Mouse (Mus musculus): ENCODE results near the gene Sp7. TPM values are rescaled to one million over a fixed set of nuclear protein-coding genes. Genes with fewer than 3 reads are reported as not detected.

Gene Sp7
- total RNA-seq, 2 experiments from 2014 or later, result 0.31 to 0.48 TPM

DNA sequence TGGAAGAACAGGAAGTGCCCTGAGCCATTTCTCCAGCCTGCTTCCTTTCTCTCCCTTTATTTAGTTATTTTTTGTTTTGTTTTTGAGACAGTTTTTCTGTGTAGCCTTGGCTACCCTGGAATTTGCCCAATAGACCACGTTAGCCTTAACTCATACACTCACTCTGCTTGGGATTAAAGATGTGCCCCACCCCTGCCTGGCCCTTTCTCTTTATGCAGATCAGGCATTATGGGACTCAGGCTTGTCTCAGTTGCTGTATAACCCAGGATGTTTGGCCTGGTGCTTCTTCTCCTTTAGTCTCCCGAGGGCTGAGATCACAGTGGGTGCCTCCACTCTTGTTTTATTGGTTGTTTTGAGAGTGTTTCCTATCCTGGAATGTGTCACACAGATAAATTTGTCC is 25.5 kb upstream of the Sp7 start:
- no peak for DNase-seq (ENCODE audit: low spot score in 2 of 2)

DNA sequence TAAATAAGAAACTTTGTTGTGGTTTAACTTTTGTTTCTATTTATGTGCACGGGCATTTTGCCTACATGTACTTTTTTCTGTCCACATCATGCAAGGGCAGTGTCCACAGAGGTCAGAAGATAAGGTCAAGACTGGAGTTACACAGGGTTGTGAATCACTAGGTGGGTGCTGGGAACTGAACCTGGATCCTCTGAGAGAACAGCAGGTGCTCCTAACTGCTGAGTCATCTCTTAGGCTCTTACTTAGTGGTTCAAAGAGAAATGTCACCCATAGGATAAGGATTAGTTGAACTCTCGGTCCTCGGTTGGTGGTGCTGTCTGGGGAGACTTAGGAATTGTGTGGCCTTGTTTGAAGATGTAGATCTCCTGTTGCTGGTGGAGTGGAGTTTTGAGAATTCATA is 22.0 kb upstream of the Sp7 start:
- no peak for DNase-seq (ENCODE audit: low spot score in 2 of 2)

DNA sequence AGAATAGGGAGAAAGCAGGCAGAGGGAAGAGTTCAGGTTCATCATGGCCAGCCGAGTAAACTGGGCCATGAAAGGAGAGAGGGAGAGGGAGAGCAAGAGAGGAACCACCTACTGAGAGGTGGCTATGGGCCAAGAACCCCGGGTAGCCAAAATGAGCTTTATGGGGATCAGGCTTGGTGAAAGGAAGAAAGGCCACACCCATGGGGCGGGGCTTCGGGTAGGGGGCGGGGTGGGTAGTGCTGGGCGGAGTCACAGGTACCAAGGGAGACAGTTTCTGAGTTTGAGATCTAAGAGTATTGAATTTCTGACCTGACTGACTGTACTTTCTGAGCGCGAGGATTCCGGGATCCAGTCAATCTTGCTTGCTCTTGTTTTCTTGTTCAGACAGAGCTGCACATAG is 19.7 kb upstream of the Sp7 start:
- DNase-seq (ENCODE audit: low spot score in 2 of 2), result no peak

DNA sequence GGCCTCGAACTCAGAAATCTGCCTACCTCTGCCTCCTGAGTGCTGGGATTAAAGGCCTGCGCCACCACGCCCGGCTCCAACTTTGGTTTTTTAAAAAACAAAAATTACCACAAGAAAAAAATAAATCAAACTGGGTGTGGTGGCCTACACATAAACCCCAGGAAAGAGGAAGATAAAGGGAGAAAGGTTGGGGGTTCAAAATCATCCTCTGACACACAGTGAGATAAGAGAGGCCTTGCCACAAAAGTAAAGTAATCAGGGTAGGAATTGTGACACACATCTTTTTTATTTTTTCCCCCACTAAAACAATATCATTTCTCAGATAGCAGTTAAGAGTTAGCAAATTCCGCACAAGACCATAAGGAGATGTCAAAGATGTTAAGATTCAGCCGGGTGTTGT is 16.7 kb upstream of the Sp7 start:
- DNase-seq (ENCODE audit: low spot score in 2 of 2), result no peak

DNA sequence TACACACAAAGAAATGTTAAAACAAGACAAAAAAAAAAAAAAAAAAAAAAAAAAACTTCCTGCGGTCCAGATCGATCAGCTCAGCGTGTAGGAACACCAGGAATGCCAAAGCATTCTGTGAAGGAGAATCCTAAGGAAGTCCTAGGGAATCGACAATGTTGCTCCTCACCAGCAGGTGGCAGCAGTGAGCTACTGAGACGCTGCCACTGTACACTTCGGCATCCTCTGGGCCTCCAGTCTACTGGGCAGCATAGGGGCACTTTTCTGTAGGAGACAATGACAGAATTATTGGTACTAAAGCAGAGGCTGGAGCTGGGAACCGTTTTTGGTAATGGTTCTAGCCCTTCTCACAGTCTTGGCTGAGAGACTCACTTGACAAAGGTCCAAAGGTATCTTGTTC is 14.6 kb upstream of the Sp7 start:
- DNase-seq (ENCODE audit: low spot score in 2 of 2), result peak; percentile 70 to 72

DNA sequence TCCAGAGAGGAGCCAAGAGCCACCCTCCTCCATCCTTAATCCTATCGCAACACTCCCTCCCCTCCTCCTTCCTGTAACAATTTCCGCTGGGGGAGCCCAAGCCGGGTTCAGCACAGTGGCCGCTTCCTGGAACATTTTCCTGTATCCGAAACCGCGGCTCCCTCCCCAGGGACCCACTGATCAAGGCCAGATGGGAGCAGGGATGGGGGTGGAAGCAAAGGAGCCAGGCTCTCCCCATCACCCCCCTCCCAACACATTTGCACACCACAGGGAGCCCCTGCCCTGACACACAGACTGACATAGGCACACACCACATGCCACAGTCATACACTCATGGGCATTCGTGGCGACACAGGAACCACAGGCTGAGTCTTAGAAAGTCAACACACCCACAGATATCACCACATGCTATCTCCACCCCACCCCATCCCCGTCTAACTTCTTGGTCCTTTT is 10.9 kb upstream of the Sp7 start:
- DNase-seq (ENCODE audit: low spot score in 2 of 2), result peak in 1 of 2 experiments; percentile 43

DNA sequence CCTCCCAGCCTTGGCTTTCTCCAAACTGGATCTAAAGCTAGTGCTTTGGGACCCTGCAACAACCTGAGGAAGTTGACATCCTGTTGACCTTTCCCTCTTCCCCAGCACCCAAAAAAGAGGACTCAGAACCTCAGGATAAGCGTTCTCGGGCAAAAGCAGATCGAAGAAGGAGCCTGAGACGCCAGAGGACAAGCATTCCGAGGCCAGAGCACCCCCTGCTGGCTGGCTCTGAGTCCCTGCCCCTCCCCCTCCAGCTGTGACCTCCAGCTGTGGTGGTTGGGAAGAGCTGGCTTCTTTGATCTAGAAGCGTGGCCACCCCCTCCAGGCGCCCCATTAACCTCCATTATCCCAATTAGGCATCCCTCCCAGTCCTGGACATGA is 10.2 kb upstream of the Sp7 start:
- DNase-seq (ENCODE audit: low spot score in 2 of 2), result peak; percentile 70 to 75

DNA sequence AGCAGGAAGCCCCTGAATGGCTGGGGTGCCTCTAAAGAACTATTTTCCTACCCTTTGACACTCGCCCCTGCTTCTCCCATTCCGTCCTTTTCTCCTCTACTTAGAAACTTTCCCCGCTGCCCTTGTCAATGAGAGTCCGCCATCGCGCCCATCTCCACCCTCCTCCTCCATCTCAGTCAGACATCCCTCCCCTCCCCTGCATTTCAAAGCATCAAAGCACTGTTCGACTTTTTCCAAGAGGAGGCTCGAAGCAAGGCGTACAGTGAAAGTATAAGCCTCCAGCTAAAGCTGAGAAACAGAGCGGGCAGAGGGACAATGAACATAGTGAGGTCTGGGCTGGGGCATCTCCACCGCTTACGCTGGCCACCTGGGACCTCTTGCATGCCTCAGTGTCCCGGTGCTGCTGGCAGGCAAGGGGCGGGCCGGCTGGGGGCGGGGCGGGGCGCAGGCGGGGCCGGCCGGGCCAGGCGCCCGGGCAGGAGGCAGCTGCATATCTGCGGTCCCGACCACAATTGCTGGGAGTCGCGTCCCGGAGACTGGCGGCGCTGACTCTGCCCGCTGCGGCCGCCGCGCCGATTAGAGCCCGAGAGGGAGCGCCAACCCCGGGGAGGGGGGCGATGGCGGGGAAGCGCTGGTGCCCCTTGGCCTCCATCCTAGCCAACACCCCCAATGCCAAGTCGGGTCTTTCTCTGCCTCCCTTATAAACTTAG is 9.6 kb upstream of the Sp7 start:
- peak; percentile 22 to 30 for DNase-seq (ENCODE audit: low spot score in 2 of 2)

DNA sequence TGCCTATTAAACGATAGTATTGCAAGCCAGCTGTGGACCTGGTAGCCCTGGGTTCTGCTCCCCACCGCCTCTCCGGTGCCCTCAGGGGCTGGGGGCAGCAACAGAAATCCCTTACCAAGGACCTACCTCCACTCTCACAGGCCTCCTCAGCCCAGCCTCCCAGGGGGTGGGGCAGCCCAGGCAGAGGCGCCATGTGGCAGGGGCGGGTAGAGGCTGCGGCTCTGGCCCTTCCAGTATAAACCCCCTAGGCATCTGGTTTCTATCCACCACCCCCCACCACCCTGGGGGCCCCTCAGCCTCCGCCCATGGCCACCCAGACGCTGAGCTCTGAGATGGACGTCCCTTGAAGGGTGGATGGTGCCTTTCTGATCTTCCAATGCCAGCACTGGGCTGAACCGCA is 3.7 kb upstream of the Sp7 start:
- DNase-seq (ENCODE audit: low spot score in 2 of 2), result no peak

DNA sequence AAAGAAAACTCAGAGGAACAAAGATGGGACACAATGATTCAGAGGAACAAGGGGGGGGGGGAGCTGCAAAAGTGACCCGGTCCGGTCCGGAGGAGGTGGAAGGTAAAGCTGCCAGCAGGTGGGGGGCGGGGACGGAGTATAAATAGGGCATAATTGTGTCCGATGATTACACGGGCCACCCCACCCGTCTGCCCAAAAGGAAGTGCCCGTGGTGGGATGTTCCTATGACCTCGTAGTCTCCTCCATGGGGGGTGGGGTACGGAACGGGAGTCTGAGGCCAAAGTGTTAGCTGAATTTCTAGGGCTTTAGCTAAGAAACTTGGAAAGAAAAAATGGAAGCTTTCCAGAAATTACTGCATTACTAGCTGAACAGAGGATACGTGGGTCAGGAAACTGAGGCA is 3.0 kb upstream of the Sp7 start:
- no peak for DNase-seq (ENCODE audit: low spot score in 2 of 2)

DNA sequence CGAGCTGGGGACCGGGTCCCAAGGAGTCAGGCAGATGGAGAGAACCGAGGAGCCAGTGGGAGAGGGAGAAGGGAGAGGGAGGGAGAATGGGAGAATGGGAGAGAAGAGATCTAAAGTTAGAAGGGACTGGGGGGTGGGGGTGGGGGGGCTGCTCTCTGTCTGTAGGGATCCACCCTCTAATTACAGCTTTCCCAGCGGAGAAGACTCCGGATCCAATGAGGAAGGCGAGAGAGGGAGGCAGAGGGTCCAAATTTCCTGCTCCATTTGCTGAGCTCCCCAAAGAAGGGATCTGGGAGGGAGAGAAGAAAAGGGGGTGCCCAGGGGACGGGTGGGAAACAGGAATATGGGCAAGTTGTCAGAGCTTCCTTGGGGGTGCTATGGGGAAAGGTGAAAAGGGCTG is 744 bp downstream of the Sp7 start:
- no peak for DNase-seq (ENCODE audit: low spot score in 2 of 2)

DNA sequence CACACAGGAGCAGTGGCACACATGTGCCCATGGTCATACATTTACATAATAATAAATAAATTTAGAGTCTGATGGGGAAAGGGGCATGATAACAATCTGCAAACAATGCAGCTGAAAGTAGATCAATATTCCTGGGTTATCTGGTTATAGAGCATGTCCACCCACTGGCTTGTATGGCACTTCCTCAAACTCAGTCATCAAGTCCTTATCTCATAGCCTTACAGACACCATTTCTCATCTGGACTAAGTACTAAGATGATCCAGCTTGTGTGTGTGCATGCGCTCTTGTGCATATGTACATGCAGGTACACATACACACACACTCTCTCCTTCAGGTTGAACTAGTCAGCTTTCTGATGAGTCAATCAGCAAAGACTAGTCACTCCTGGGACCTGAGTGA is 2.3 kb downstream of the Sp7 start:
- DNase-seq (ENCODE audit: low spot score in 2 of 2), result no peak

DNA sequence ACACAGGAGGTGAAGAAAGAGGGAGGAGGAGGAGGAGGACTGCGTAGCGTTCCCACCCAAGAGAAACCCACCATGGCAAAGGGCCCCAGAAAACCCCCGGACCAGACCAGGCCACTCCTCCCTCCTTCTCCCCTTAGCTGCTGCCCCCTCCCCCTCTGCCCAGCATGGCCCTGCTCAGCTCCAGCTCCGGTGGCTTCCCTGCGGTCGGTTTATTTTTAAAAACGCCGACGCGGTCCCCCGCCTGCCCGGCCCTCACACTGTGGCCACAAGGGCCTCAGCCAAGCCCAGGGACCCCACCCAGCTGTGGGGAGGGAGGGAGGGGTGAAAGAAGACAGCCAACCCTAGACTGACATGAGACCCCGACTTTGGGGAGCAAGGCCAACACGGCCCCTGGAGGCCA is 4.3 kb downstream of the Sp7 start:
- DNase-seq (ENCODE audit: low spot score in 2 of 2), result no peak

DNA sequence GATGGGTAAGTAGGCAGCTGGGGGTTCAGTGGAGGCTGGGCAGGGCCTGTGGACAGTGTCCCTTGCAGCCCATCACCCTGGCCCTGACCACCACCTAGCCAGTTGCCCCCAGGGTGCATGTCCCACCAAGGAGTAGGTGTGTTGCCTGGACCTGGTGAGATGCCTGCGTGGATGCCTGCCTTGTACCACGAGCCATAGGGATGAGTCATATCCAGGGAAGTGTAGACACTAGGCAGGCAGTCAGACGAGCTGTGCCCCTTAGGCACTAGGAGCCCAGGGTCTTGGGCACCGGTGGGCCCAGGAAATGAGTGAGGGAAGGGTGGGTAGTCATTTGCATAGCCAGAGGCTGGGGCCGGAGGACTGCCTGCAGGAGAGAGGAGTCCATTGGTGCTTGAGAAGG is 8.1 kb downstream of the Sp7 start:
- DNase-seq (ENCODE audit: low spot score in 2 of 2), result no peak

DNA sequence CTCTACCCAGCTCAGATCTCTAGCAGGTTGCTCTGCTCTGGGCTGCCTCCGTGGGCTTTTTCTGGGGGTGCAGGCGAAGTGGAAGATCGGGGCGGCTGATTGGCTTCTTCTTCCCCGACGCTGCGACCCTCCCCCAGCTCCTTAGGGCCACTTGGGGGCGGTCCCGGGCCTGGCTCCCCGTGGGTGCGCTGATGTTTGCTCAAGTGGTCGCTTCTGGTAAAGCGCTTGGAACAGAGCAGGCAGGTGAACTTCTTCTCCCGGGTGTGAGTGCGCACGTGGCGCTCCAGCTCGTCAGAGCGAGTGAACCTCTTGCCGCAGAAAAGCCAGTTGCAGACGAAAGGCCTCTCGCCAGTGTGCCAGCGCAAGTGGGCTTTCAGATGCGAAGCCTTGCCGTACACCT is 8.9 kb downstream of the Sp7 start:
- DNase-seq (ENCODE audit: low spot score in 2 of 2), result no peak

DNA sequence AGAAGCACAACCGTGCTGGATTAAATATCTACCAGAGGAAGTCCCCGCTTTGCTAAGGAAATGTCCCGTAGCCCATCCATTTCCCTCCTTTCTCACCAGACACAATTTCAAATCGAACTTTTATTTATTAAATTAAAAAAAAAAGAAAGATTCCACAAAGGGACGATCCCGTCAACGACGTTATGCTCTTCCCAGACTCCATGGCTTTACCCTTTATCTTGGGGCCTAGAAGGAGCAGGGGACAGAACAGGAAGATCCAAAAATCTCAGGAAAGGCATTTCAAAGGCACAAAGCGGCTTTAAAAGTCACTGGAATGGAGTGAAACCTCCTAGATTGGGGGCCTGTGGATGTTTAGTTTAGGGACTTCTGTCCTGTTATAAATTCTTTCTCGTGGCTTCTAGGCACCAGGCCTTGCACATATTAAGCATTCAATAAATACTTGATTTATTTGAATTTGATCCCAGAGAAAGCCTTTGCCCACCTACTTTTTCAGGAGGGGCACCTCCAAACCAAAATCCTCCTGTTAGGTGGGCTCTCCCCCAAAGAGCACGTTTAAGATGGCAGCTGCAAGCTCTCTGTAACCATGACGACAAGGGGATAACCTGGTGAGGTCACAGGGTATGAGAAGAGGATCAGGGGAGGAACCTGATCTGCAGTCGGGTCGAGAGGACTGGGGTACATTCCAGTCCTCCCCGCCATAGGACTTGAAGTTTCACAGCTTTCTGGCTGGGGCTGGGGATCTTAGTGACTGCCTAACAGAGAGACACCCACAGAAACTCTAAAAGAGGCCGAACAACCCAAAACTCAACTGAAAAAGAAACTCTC is 10.3 kb downstream of the Sp7 start:
- no peak for DNase-seq (ENCODE audit: low spot score in 2 of 2)

DNA sequence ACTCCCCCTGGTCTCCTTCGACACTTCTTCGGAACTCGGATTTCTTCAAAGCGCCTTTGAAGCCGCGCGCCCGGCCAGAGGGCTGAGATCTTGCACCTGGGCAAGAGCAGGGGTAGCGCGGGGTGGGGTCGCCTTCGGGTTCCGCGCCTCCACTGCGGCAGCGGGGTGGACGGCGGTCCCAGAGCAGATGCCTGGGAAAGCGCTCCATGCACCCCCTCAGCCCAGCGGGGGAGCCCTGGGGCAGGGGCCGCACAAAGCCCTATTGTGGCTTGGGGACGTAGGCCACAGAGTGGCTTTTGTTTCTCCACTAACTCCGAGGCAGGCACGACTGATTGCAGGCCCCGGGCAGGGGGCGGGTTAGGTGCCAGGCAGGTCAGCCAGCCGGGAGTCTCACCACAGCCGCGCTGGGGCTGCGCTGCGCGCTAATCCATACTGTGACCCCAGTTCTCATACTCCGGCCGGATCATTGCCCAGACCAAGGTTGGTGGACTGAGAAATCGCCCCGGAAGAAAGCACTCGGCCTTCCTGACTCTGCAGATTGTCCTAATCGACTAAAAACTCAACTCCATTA is 11.0 kb downstream of the Sp7 start:
- DNase-seq (ENCODE audit: low spot score in 2 of 2), result no peak

DNA sequence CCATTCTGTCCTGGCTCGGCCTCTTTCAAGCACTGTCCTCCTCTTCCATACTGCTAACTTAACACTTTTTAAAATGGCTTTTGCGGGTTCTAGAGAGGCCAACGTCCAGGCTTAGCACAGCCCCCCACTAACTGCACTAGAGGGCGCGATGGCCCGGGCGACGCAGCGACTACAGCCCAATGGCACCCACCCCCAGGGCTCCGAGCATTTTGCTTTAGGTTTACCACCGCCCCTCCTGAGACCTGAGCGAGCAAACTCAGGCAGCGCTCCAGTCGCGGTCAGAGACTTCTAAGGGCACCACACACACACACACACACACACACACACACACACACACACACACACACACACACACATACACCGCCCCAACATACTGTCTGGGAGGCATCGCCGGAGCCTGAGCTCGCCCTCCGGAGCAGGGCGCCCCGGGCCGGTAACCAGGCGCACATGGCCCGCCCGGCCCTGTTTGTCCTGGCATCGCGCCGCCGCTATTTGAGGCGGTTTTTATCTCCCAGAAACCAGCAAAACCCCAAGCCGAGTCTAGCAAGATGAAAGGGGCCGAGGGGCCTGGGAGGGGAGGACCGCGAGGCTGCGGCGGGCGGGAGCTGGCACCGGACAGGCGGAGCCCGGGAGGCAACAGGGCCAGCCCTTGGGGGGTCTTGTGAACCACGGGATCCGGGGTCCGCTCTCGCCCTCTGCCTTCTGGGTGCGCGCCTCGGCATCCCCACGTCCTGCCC is 11.7 kb downstream of the Sp7 start:
- peak in 1 of 2 experiments; percentile 18 for DNase-seq (ENCODE audit: low spot score in 2 of 2)

DNA sequence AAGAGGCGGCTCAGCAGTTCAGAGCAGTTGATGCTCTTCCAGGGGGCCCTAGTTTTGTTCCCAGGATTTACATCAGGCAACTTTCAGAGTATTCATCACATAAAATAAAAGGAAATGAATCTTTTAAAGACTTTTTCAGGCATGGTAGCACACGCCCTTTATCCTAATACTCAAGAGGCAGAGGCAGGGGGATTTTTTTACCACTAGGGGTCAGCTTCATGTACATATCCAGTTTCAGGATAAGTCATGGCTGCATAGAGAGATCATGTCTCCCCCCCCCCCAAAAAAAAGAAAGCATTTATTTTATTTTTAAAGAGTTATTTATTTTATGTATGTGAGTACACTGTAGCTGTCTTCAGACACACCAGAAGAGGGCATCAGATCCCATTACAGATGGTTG is 13.0 kb downstream of the Sp7 start:
- DNase-seq (ENCODE audit: low spot score in 2 of 2), result no peak

DNA sequence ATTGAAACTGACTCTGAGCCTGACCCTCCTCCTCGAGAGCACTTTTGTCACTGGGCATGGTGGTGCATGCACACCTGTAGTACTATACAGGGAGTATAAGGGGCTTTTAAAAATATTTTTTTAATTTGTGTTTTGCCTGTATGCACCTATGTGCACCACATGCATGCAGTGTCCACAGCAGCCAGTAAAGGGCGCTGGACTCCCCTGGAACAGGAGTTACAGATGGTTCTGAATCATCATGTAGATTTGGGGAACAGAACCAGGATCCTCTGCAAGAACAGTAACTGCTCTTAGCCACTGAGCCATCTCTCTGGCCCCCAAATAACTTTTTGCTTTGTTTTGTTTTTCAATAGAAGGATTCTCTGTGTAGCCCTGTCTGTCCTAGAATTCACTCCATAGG is 14.8 kb downstream of the Sp7 start:
- DNase-seq (ENCODE audit: low spot score in 2 of 2), result no peak

DNA sequence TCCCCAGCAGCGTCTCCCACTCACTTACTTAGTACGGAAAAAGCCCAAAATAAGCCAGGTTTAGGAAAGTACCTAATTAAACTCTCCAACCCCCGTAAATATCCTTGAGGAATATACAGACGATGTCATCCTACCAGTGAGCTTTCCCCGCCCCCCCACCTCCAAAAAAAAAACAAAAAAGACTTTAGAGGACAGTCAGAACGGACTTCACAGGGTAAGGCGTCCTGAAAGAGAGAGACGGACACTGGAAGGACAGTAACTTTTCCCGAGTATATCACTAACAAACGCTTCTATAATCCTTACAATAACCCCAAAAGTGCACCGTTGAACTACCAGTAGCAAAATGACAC is 16.1 kb downstream of the Sp7 start:
- no peak for DNase-seq (ENCODE audit: low spot score in 2 of 2)
